Mouse (Mus musculus) right cerebral cortex, postnatal 4 days (tissue): ENCODE results near the gene Akt1.

Experiments
- DNase-seq: peaks from one replicate; pipeline ENCODE4 v3.0.0-alpha.2; 2022

Gene Akt1

DNA sequence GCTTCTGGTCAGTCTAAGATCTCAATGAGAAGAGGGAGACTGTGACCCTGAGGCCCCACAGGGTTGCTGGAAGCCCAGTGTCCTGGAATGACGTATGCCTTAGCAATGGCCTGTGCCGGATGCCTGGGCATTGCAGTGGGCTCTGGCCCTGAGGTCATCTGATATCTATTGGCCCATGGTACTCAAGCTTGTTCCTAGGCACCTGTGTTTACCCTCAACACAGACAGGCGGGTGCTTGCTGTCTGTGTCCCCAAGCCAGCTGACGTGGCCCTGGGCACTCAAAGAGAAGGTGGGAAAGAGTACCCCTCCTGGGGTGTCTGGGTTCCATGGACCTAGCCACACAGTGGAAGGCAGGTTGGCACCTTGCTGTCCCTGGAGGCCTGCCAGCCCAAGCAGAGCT is 49.0 kb downstream of the Akt1 start:
- no peak for DNase-seq

GRCm38 (mm10) chr12:112623742-112624141 is 50.9 kb downstream of the Akt1 start:
- peak; percentile 73 for DNase-seq

DNA sequence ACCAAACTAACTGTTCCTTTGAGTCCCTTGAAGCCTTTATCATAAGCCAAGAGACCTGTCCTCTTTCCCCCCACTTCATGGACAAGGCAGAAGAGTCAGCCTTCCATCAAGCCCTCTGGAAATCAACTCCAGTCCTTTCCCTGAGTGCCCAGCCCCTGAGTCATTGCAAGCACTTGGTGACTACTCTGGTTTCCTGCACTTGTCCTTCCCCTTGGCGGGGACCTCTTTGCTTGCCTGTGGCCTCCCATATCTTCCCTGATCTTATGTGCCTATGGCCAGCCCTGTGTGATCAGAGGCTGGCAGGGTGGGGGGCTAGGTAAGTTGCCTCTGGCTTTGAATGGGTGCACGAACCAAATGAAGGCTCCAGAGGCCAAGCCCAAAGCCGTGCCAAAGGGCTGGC is 52.8 kb downstream of the Akt1 start:
- no peak for DNase-seq

GRCm38 (mm10) chr12:112620354-112621061 is 54.2 kb downstream of the Akt1 start:
- DNase-seq: no peak

GRCm38 (mm10) chr12:112619686-112620353 is 54.9 kb downstream of the Akt1 start, which contains the start of gene Adssl1:
Gene Adssl1, plus strand, starts transcription at chr12:112620045.
- DNase-seq: peak; percentile 42

DNA sequence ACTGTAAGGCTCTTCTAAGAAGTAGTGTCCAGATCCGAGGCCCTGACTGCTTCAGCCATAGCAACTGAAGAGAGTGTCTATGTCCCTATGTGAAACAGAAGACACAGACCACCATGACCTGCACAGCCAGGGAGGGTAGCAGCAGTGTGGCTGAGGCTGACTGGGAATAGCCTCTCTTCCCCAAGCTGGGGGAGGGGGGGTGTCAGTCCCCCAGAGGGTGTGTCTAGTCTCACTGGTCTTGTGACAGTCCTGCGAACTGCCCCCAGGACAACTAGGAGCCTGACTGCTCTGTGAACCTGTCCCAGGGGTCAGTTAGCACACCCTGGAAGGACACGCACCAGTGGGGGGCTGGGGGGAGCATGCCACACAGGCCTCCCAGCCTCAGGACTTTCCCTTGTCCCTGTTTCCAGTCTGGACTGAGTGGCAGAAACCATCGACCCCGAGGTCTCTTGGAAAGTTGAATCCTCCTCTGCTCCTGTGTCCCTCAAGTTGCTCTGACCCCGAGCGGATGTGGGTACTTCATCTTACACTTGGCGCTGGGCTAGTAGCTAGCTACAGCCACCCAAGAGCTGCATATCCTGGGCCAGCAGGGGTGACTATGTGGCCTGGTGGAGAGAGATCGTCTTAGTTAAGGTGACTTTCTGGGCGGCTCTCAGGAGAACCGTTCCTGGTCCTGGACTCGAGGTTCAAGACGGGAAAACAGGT is 55.6 kb downstream of the Akt1 start:
- no peak for DNase-seq

- DNase-seq: peak; percentile 67
Observed at GRCm38 (mm10) chr12:112617898-112618380, 56.7 kb downstream of the Akt1 start.

GRCm38 (mm10) chr12:112617184-112617583 is 57.5 kb downstream of the Akt1 start:
- no peak for DNase-seq

- DNase-seq: no peak
Observed at GRCm38 (mm10) chr12:112616668-112617067, 58.0 kb downstream of the Akt1 start.

DNA sequence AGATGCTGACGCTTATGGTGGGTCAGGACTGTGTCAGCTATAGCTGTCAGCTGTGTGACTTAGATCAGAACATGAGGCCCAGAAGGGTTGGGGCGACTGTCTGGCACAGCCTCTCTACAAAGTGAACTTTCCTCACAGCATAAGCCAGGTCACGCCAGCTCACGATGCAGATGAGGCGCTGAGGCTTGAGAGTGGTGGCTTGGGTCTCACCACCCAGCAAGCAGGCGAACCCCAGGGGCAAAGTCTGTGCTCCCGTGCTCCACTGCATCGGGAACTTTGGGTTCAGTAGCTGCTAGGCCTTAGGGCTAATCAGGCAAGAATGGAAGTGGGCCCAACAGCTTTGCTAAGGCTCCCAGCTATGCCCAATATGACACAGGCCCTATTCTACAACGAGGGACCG is 65.7 kb downstream of the Akt1 start:
- DNase-seq: no peak

GRCm38 (mm10) chr12:112606998-112607397 is 67.7 kb downstream of the Akt1 start:
- DNase-seq: no peak

GRCm38 (mm10) chr12:112605766-112606165 is 68.9 kb downstream of the Akt1 start:
- DNase-seq: peak; percentile 75

DNA sequence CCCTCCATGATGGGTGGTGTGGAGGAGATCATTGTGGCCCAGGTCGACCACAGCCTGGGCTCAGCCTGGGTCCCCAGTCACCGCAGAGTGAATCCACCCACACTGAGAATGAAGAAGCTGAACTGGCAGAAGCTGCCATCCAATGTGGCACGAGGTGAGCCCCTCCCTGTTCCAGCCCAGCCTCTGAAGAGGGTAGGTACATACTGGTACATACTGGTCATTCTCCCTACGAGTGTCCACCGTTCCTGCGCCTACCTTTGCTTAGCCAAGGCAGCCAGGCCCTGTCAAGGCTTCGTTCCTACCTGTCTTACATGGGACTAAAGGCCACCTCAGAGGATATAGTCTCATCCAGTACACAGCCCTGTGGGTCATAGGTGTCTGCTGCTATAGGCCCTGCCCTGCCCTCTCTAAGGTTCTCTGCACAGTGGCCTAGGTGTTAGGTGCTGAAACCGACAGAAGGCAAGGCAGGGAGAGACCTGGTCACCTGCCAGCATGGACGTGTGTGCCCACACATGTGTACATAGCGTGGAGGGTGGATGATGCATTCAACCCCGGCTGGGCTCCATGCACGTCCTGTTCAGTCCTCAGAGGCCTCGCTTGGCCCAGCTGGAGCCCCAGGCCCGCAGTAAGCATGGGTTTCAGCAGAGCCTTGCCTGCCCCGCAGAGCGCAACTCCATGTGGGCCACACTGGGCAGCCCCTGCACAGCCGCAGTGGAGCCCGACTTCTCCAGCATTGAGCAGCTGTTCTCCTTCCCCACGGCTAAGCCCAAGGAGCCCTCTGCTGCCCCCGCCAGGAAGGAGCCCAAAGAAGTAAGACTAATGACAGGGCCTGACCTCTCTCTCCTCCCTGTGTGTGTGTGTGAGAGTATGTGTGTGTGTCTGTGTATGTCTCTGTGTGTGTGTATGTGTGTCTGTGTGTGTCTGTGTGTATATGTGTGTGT is 69.7 kb downstream of the Akt1 start:
- DNase-seq: peak; percentile 61

DNA sequence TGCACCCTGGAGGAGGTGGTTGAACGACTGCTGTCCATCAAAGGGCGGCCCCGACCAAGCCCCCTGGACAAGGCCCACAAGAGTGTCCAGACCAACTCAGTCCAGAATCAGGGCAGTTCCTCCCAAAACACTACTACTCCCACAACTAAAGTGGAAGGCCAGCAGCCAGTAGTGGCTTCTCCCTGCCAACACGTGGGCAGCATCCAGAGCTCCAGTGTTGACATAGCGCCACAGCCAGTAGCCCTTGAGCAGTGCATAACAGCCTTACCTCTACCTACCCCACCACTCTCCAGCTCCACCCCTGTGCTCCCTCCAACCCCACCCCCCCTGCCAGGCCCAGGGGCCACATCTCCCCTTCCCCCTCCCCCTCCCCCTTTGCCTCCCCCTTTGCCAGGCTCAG is 70.7 kb downstream of the Akt1 start:
- no peak for DNase-seq
